Mouse (Mus musculus) retina, postnatal 1 day (tissue): ENCODE data around the gene Mlh1.

ENCODE experiments used
- DNase-seq: peaks from one replicate; pipeline ENCODE4 v3.0.0-alpha.2; 2012

Mlh1 gene

DNA sequence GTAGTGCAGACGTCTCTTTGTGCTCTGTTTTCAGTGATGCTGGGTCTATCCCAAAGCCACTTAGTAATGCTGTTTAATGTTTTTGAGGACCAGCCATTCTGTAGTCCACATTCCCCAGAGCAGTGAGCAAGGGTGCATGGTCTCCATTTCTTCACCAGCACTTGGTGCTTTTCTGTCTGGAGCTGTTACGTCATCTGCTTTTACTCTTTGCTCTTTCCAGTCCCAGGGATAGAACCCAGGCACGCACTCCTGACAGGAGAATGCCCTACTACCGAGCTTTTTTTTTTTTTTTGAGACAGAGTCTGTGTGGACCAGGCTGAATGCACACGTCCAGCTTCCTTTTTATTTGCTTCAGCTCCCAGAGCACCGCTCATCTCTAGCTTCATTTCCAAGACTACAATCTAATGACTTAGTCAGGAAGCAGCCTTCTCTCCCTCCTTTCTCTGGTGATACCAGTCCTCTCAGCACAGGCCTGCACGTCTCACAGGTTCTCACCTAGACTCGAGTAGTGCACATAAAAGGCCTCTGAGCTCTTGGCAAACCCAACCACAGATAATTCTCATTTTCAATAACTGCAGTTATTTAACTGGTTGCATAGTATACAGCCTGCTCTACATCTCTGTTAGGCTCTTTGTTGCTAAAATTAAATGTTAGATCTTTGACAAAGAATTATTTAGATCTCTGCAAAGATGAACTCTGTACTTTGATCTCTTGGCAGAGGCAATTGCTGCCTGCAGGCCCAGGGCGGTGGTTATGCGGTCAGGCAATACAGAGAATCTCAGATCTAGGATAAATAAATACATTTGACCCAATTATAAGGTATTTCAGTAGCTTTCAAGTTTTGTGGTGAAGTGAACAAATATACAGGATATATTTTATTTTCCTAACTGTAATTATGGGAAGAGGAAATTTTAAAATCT, 60.2 kb downstream of the Mlh1 start:
- DNase-seq, result no peak

DNA sequence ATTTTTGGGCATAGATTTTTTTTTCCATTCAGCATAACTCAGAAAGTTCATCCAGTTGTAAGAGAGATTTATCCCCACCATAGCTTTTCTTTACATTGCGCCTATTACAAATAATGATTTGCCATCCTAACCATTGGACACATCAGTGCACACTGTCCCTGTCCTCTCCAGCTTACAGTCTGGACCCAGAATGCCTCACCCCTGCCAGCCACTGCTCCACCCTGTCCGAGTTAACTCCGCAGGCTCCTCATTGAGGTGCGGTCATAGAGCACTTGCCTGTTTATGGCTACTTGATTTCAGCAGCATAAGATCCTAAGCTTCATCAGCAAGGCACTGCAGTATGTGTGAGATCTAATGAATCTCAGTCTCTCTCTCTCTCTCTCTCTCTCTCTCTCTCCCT, 61.2 kb downstream of the Mlh1 start:
- DNase-seq, result no peak

DNA sequence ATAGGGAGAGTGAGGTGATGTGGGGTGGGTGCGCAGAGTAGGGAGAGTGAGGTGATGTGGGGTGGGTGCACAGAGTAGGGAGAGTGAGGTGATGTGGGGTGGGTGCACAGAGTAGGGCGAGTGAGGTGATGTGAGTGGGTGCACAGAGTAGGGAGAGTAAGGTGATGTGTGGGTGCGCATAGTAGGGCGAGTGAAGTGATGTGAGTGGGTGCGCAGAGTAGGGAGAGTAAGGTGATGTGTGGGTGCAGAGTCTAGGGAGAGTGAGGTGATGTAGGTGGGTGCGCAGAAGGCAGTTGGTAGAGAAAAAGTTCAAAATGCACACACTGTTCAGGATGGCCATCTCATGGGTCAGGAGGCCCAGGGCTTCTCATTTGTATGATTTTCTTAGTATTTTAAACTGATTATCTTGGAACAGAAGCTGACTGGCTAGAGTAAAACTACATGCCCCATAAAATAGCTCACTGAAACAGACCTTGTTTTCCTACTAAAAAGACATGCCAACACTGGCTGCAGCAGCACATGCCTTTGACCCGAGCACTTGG, 62.4 kb downstream of the Mlh1 start:
- DNase-seq, result peak; percentile 3

DNA sequence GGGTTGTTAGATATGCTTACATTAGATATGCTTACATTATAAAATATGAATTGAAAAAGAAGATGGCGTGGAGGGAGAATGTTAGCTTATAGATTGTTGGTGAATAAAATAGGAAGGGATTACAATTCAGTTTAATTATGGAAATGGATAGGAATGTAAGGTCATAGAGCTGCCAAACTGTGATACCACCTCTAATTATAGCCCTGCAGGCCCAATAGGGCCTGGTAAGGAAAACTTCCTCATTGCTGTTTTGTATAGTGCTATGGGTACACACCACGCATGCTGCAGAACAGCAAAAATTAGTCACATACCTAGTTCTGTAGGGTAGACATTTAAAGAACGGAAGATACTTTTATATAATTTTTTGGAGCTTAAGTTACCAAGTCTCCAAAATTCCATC, 63.4 kb downstream of the Mlh1 start:
- no peak for DNase-seq

DNA sequence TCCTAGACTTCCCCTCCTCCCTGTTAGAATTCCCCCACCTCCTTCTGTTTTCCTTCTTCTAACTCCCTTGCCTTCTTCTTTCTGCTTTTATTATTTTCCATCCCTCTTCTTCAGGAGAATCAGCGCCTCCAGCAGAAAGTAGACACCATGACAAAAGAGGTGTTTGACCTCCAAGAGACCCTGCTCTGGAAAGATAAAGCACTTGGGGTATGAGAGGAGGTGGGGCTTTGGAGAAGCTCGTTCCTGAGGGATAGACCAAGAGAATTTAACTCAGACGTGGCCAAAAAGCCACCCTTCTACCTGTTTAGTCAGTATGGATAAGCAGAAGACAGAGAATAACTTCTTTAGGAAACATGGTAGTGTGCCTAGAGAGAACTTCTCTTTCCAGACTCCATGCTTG, 63.9 kb downstream of the Mlh1 start:
- no peak for DNase-seq

DNA sequence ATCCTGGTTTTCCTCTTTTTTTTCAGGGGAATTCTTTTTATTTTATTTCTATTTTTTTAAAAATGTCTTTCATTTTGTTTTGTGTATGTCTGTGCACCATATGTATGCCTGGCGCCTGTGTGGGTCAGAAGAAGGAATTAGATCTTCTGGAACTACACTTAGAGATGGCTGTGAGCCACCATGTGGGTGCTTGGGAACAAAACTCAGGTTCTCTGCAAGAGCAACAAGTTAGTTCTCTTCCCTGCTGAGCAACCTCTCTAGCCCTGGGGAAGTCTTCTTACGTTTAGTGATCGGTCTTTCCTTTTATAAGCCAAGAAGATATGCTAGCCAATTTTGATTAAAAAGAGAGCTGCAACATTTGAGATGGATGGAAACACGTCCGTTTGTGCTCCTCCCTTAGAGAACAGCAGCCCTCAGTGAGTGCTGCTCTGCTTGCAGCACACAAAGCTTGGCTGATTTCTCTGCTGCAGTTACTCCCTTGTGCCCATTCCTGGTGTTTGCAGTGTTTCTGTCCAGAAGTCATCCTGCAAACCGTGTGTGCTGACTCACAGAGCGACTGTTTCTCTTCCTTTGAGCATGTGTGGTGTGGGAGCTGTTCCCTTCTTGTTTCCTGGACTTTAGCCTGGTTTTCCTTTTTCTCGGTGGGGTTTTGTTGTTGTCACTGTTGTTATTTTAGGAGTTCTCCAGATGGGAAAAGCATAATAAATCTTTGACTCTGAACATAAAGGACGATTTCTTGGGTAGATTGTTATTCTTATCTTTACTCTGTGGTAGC, 66.8 kb downstream of the Mlh1 start:
- no peak for DNase-seq

DNA sequence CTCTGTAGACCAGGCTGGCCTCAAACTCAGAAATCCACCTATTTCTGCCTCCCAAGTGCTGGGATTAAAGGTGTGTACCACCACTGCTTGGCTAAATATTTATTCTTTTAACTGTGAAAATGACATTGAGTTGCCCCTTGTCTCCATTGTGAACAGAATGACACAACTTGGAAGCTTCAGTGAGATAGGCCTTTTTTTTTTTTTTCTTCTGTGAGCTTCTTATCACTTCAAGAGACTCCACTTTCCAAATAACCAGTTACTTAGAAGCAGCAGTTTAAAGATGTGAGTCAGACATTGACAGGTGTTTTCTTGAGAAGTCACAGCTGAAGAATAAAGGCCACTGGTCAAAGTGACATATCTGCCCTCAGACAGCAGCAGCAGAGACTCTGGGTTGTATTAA, 71.4 kb downstream of the Mlh1 start:
- no peak for DNase-seq

DNA sequence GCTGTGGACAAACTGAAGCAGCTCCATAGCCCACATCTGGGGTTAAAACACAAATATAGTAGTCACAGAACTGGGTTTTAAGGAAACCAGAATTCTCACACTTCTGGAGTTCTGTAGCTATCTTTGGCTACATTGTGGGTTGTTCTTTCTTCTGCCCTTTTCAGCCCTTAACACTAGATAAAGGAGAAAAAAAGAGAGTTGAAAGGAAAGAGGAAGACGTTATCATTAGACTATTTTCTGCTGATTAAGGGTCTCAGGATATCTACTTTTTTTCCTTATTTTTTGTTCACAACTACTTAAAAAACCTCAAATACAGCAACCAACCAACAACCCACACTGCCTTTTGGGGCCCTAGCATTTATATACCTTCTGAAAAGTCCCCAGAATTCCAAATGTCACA, 73.3 kb downstream of the Mlh1 start:
- no peak for DNase-seq

DNA sequence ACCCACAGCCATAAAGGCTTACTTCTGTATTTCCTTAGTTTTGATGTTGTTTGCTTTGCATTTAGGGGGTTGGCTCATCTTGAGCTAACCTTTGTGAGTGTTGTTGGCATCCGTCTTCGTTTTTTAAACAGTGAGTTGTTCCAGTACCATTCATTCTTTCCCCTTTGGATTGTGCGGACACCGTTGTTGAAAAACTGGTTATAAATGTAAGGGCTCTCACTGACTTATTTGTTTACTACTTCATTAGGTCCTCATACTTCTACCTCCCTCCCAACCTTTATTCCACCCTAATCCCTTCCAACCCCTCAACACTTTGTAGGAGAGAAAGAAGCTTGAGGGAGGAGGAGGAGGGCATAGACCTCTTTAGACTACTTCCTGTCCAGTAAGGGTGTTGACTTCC, 73.9 kb downstream of the Mlh1 start:
- DNase-seq, result no peak

DNA sequence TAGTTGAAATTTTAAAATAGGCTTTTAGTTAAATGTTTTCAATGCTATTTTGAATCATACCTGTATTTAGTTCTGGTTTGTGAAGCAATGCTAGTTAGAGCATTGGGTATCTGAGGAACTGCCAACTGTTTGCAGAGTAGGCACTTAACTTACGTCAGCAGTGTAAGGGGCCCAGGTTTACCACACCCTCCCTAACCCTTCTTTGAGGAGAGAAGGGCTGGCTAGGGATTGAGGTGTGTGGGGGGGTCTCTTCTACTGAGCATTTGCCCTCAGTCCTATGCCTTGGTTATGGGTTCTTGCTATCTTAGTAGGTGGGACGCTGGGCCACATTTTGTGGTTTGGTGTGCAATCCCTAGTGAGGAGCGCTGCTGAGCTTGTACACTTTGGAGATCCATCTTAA, 74.5 kb downstream of the Mlh1 start:
- no peak for DNase-seq

DNA sequence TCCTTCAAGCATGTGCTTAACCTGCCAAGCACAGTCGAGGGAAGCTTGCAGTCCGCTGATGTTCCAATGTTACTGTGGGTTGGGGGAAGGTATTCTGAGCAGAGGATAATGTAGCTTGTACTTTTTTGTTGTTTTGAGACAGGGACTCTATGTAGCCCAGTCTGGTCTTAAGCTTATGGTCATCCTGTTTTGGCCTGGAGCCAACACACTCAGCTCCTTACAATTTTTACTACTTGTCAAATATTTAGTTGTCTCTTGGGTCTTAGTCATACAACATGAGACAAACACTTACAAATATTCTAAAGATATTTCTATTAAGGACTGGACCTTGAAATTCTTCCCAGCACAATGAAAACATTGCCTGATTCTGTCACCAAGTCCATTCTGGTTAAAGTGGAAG, 78.4 kb downstream of the Mlh1 start:
- DNase-seq, result no peak

DNA sequence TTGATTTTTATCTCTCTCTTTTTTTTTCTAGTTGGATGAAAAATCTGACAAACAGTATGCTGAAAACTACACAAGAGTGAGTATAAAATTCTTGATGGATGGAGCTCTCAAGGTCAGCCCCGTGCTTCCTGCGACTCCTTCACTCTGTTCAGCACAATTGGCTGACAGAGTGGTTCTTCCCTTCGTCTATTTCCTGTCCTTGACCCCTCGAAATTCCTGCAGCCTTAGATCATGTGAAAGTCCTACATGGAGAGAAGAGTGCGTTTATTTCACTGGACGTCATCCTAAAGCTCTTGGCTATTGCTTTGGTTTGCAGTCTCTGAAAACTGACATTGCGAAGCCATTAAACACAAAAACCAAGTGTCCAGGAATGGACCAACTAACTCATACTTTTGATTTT, 82.9 kb downstream of the Mlh1 start:
- no peak for DNase-seq

DNA sequence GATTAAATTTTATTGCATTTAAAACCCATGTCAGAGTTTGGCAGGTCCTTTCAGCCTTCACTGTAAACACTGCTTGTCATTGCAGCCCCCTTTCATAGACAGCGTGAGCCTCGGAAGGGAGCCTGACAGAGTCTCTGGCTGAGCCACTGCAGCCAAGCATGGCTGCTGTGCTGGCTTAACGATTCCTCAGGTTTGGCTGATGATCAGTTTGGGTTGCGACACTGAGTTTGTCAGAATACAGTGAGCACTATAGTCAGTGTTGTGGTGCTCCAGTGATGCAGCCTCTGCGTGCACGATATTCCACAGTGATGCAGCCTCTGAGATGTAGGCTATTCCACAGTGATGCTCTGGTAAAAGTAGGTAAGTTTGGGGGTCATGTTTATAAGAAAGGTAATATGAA, 84.7 kb downstream of the Mlh1 start:
- no peak for DNase-seq

DNA sequence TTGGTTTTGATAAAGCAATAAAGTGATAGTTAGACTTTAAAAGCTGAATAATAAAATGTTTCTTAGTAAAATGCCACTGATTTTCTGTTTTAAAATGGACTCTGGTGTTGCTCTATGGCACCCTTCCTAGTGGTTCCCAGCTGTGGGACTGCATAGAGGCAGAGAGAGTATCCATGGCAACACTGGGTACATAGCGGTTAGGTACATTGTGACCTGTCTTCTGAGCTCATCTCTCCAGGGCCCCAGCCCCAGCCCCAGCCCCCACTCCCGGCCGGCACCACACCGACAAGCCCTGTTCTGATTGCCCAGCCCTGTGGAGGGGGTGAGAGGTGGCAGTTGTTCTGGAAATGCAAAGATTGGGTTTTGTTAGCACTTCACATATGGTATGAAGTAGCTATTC, 86.7 kb downstream of the Mlh1 start:
- peak; percentile 12 for DNase-seq

DNA sequence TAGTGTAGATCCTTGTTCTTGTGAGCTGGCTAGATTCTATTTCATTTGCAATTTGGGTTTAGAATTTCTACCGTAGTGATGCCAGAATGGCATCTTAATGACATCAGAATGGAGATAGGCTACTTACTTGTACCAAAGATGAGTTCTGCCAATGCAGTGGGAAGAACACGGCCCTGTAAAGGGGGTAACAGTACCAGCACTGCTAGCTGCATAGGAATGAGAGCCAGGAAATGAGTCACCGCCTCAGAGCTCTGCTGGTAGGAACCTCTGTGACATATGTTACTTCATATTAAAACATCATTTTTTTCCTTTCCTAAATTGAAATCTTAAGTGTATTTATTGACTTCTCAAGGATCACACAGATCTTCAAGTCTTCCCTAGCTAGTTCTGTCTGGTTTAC, 89.4 kb downstream of the Mlh1 start:
- no peak for DNase-seq

DNA sequence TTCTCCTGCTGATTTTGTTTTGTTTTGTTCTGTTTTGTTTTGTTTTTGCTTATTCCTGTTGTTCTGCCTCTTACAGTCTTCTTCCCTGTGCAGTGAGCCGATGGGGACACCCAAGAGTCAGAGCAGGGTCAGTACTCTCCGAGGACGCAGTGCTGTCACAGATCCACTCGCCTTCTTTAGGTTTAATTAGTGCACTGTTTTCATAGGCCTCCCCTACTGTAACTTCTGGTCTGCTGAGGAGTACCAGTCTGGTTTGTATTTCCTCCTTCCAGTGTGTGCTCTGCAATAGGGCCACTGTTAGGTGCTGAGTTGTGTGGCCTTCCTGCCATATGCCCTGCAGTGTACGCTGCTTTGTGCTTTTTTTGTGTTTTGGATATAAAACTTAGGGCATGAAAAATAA, 92.6 kb downstream of the Mlh1 start:
- no peak for DNase-seq
